Mouse (Mus musculus) midbrain, postnatal 0 days (tissue): ENCODE results near the gene Serpina1a. TPM values are rescaled to one million over a fixed set of nuclear protein-coding genes. Genes with fewer than 3 reads are reported as not detected.

Experiments used
- polyA plus RNA-seq: library from polyadenylated mRNA; unstranded; fragments of >200 nt; fragmentation: Nextera tagmentation; extraction: Ambion mirVana; gene quantifications from 2 replicates; pipeline ENCODE4 v1.2.1, GENCODE M21; 2015
- total RNA-seq: library from RNA; depleted of rRNA; stranded (reverse); fragments of >200 nt; gene quantifications from 2 replicates; pipeline ENCODE4 v1.2.3, GENCODE M21; 2014; rRNA removed

The Serpina1a gene
- total and polyA plus RNA-seq, 2 experiments from 2014 or later, result not detected

Other genes with a start within 250 kb of the Serpina1a start
- gene Serpina10, start 232.1 kb downstream of the Serpina1a start, total RNA-seq, result not detected in 2 replicates
- 0.04 TPM in 1 of 2 replicates, not detected in the other for gene Serpina10, start 232.1 kb downstream of the Serpina1a start, polyA plus RNA-seq
- not detected in 2 replicates for gene Serpina6, start 206.3 kb downstream of the Serpina1a start, total RNA-seq
- not detected in 2 replicates for gene Serpina6, start 206.3 kb downstream of the Serpina1a start, polyA plus RNA-seq
- not detected in 2 replicates for gene Serpina16, start 187.4 kb downstream of the Serpina1a start, total RNA-seq
- not detected in 2 replicates for gene Serpina16, start 187.4 kb downstream of the Serpina1a start, polyA plus RNA-seq
- not detected in 2 replicates for gene Serpina1f, start 168.0 kb downstream of the Serpina1a start, total RNA-seq
- not detected in 2 replicates for gene Serpina1f, start 168.0 kb downstream of the Serpina1a start, polyA plus RNA-seq
- not detected in 2 replicates for gene Serpina1d, start 90.0 kb downstream of the Serpina1a start, total RNA-seq
- gene Serpina1d, start 90.0 kb downstream of the Serpina1a start, polyA plus RNA-seq, result not detected in 2 replicates
- not detected in 2 replicates for gene Serpina1b, start 33.2 kb downstream of the Serpina1a start, total RNA-seq
- gene Serpina1b, start 33.2 kb downstream of the Serpina1a start, polyA plus RNA-seq, result not detected in 2 replicates
- gene Serpina1c, start 41.3 kb upstream of the Serpina1a start, total RNA-seq, result not detected in 2 replicates
- gene Serpina1c, start 41.3 kb upstream of the Serpina1a start, polyA plus RNA-seq, result not detected in 2 replicates
- gene Serpina1e, start 95.4 kb upstream of the Serpina1a start, total RNA-seq, result not detected in 2 replicates
- gene Serpina1e, start 95.4 kb upstream of the Serpina1a start, polyA plus RNA-seq, result not detected in 2 replicates
- gene Serpina11, start 126.4 kb upstream of the Serpina1a start, total RNA-seq, result not detected in 2 replicates
- gene Serpina11, start 126.4 kb upstream of the Serpina1a start, polyA plus RNA-seq, result not detected in 2 replicates
- 0.85 TPM in 1 of 2 replicates, not detected in the other for gene Serpina9, start 150.2 kb upstream of the Serpina1a start, total RNA-seq
- 0.14 and 0.22 TPM in 2 replicates for gene Serpina9, start 150.2 kb upstream of the Serpina1a start, polyA plus RNA-seq
- gene Serpina12, start 180.9 kb upstream of the Serpina1a start, total RNA-seq, result 0.16 TPM in 1 of 2 replicates, not detected in the other
- not detected in 2 replicates for gene Serpina12, start 180.9 kb upstream of the Serpina1a start, polyA plus RNA-seq
- not detected in 2 replicates for gene Serpina5, start 237.6 kb upstream of the Serpina1a start, total RNA-seq
- gene Serpina5, start 237.6 kb upstream of the Serpina1a start, polyA plus RNA-seq, result not detected in 2 replicates
- not detected in 2 replicates for gene Serpina3a, start 249.2 kb upstream of the Serpina1a start, total RNA-seq
- gene Serpina3a, start 249.2 kb upstream of the Serpina1a start, polyA plus RNA-seq, result not detected in 2 replicates